Mouse (Mus musculus): ENCODE results near the gene Zfp319. TPM values are rescaled to one million over a fixed set of nuclear protein-coding genes. Genes with fewer than 3 reads are reported as not detected.
"Not testable (repeated sequence)": the region's sequence is repeated elsewhere in the genome, so short reads cannot be mapped to it uniquely, and the experiment has no call there.

Zfp319 gene
- 4.3 and 8.2 TPM in 2 replicates for polyA plus RNA-seq (2012; ENCODE audit: insufficient read depth, low replicate concordance)

GRCm38 (mm10) chr8:95331720-95332436, at the start of gene Zfp319, which contains the start of gene Usb1:
Gene Zfp319 (minus strand): TSS chr8:95331950.
Gene Usb1 (plus strand): TSS chr8:95332284.
- Histone ChIP-seq H3K4me1 (peaks cover 56% of the 10 kb centered on the region), H3K4me3 (replicated peaks) (peak within 1 kb of the TSS; percentile 98), H3K9me3 (0 out of 2 replicates have a peak, but pooled peaks cover 6% of the 10 kb centered on the region), H3K27me3 (replicated peaks) (no peaks in the 10 kb centered on the region), H3K36me3 (replicated peaks; ENCODE audit: low read length) (peaks cover 71% of the 10 kb centered on the region)
- TF ChIP-seq GATA1 (IDR thresholded peaks at IDR 0.05; ENCODE audit: borderline replicate concordance, low read length) (no peak), FLI1 (IDR thresholded peaks at IDR 0.05; ENCODE audit: low read length) (no peak)

- peaks cover 12% of the 10 kb centered on the region; the same call in 1 of the 2 replicates for H3K4me1 ChIP-seq
- TF ChIP-seq FLI1 (IDR thresholded peaks at IDR 0.05; ENCODE audit: low read length) (no peak), GATA1 (IDR thresholded peaks at IDR 0.05; ENCODE audit: borderline replicate concordance, low read length) (no peak)
- no peak overlapping the region for H3K4me3 ChIP-seq (replicated peaks)
- no peaks in the 10 kb centered on the region for H3K36me3 ChIP-seq (replicated peaks; ENCODE audit: low read length)
- peaks cover 27% of the 10 kb centered on the region for H3K27me3 ChIP-seq (replicated peaks)
- H3K9me3 ChIP-seq, result peaks cover 12% of the 10 kb centered on the region
Measured at GRCm38 (mm10) chr8:95380953-95381352, 49.2 kb upstream of the Zfp319 start.

GRCm38 (mm10) chr8:95378928-95379327, 47.2 kb upstream of the Zfp319 start:
- not testable (repeated sequence) for H3K9me3 ChIP-seq; H3K36me3 ChIP-seq (replicated peaks; ENCODE audit: low read length); H3K4me3 ChIP-seq (replicated peaks)
- H3K4me1 ChIP-seq, result peaks cover 12% of the 10 kb centered on the region; the same call in 1 of the 2 replicates
- peaks cover 41% of the 10 kb centered on the region for H3K27me3 ChIP-seq (replicated peaks)

- Histone ChIP-seq H3K4me1 (peaks cover 12% of the 10 kb centered on the region; the same call in 1 of the 2 replicates), H3K4me3 (replicated peaks) (no peak overlapping the region), H3K36me3 (replicated peaks; ENCODE audit: low read length) (no peaks in the 10 kb centered on the region), H3K9me3 (peaks cover 6% of the 10 kb centered on the region), H3K27me3 (replicated peaks) (peaks cover 51% of the 10 kb centered on the region)
- TF ChIP-seq GATA1 (IDR thresholded peaks at IDR 0.05; ENCODE audit: borderline replicate concordance, low read length) (no peak), FLI1 (IDR thresholded peaks at IDR 0.05; ENCODE audit: low read length) (no peak)
Measured at GRCm38 (mm10) chr8:95377863-95378291, 46.1 kb upstream of the Zfp319 start.

- no peaks in the 10 kb centered on the region for H3K36me3 ChIP-seq (replicated peaks; ENCODE audit: low read length)
Measured at GRCm38 (mm10) chr8:95377101-95377500, 45.4 kb upstream of the Zfp319 start.

GRCm38 (mm10) chr8:95376309-95376999, 44.7 kb upstream of the Zfp319 start:
- TF ChIP-seq FLI1 (IDR thresholded peaks at IDR 0.05; ENCODE audit: low read length) (no peak), GATA1 (IDR thresholded peaks at IDR 0.05; ENCODE audit: borderline replicate concordance, low read length) (no peak)
- Histone ChIP-seq H3K27me3 (replicated peaks) (peaks cover 63% of the 10 kb centered on the region), H3K4me1 (peaks cover 12% of the 10 kb centered on the region; the same call in 1 of the 2 replicates), H3K36me3 (replicated peaks; ENCODE audit: low read length) (no peaks in the 10 kb centered on the region), H3K4me3 (replicated peaks) (no peak overlapping the region), H3K9me3 (peaks cover 6% of the 10 kb centered on the region)

More at GRCm38 (mm10) chr8:95377101-95377500, 45.4 kb upstream of the Zfp319 start:
- H3K27me3 ChIP-seq (replicated peaks), result peaks cover 57% of the 10 kb centered on the region
- no peak overlapping the region for H3K4me3 ChIP-seq (replicated peaks)
- H3K9me3 ChIP-seq, result peaks cover 6% of the 10 kb centered on the region
- TF ChIP-seq FLI1 (IDR thresholded peaks at IDR 0.05; ENCODE audit: low read length), result no peak
- no peak for TF ChIP-seq GATA1 (IDR thresholded peaks at IDR 0.05; ENCODE audit: borderline replicate concordance, low read length)
- peaks cover 12% of the 10 kb centered on the region; the same call in 1 of the 2 replicates for H3K4me1 ChIP-seq

- peaks cover 6% of the 10 kb centered on the region for H3K9me3 ChIP-seq
- H3K4me3 ChIP-seq (replicated peaks), result no peak overlapping the region
- TF ChIP-seq GATA1 (IDR thresholded peaks at IDR 0.05; ENCODE audit: borderline replicate concordance, low read length) (no peak), FLI1 (IDR thresholded peaks at IDR 0.05; ENCODE audit: low read length) (no peak)
- H3K4me1 ChIP-seq, result peaks cover 8% of the 10 kb centered on the region
- peaks cover 71% of the 10 kb centered on the region for H3K27me3 ChIP-seq (replicated peaks)
- H3K36me3 ChIP-seq (replicated peaks; ENCODE audit: low read length), result no peaks in the 10 kb centered on the region
Measured at GRCm38 (mm10) chr8:95375374-95375930, 43.7 kb upstream of the Zfp319 start.

GRCm38 (mm10) chr8:95374429-95374828, 42.7 kb upstream of the Zfp319 start:
- Histone ChIP-seq H3K4me1 (peaks cover 8% of the 10 kb centered on the region), H3K4me3 (replicated peaks) (no peak overlapping the region), H3K9me3 (peaks cover 6% of the 10 kb centered on the region), H3K36me3 (replicated peaks; ENCODE audit: low read length) (no peaks in the 10 kb centered on the region), H3K27me3 (replicated peaks) (peaks cover 81% of the 10 kb centered on the region)
- no peak for TF ChIP-seq FLI1 (IDR thresholded peaks at IDR 0.05; ENCODE audit: low read length)
- TF ChIP-seq GATA1 (IDR thresholded peaks at IDR 0.05; ENCODE audit: borderline replicate concordance, low read length), result no peak

GRCm38 (mm10) chr8:95373389-95374002, 41.7 kb upstream of the Zfp319 start:
- Histone ChIP-seq H3K4me1 (peaks cover 8% of the 10 kb centered on the region), H3K36me3 (replicated peaks; ENCODE audit: low read length) (no peaks in the 10 kb centered on the region), H3K9me3 (no peaks in the 10 kb centered on the region), H3K27me3 (replicated peaks) (peaks cover 91% of the 10 kb centered on the region), H3K4me3 (replicated peaks) (no peak overlapping the region)
- TF ChIP-seq GATA1 (IDR thresholded peaks at IDR 0.05; ENCODE audit: borderline replicate concordance, low read length) (no peak), FLI1 (IDR thresholded peaks at IDR 0.05; ENCODE audit: low read length) (no peak)
